Mouse (Mus musculus) hindbrain, embryonic 15.5 days (tissue): ENCODE measurements around the gene Trim54. TPM values are rescaled to one million over a fixed set of nuclear protein-coding genes. Genes with fewer than 3 reads are reported as not detected.
A peak's percentile ranks its signal among the peaks of the same experiment; 100 is the strongest.

ENCODE experiments used
- ATAC-seq: fragments of 200-750 bp; cut with Nextera tagmentation; 2 replicates; pipeline ENCODE4 v1.8.0; 2017; ENCODE audit warnings: low read depth, moderate number of reproducible peaks, moderate TSS enrichment; ENCODE audit not compliant: low FRiP score
- H3K27ac ChIP-seq: fragments of 300-500 bp; sonication (generic); replicated peaks from 2 replicates; pipeline ENCODE4 v1.5.1; 2015; ENCODE audit warnings: mild to moderate bottlenecking, inconsistent platforms
- H3K27me3 ChIP-seq: fragments of 300-500 bp; sonication (generic); 2 replicates; pipeline ENCODE4 v1.6.1; 2015; ENCODE audit warnings: control low read depth, inconsistent platforms
- H3K36me3 ChIP-seq: fragments of 300-500 bp; sonication (generic); 2 replicates; pipeline ENCODE4 v1.6.1; 2015; ENCODE audit warnings: control low read depth, inconsistent platforms
- H3K4me1 ChIP-seq: fragments of 300-500 bp; sonication (generic); replicated peaks from 2 replicates; pipeline ENCODE4 v1.6.1; 2015; ENCODE audit warnings: control low read depth, inconsistent platforms
- H3K4me2 ChIP-seq: fragments of 300-500 bp; sonication (generic); 2 replicates; pipeline ENCODE4 v1.6.1; 2015; ENCODE audit warnings: moderate library complexity, mild to moderate bottlenecking, inconsistent platforms
- H3K4me3 ChIP-seq: fragments of 300-500 bp; sonication (generic); 2 replicates; pipeline ENCODE4 v1.5.1; 2015; ENCODE audit warnings: mild to moderate bottlenecking, inconsistent platforms
- H3K9ac ChIP-seq: fragments of 300-500 bp; sonication (generic); 2 replicates; pipeline ENCODE4 v1.6.1; 2015; ENCODE audit warnings: inconsistent platforms
- H3K9me3 ChIP-seq: fragments of 300-500 bp; sonication (generic); 2 replicates; pipeline ENCODE4 v1.6.1; 2016; ENCODE audit warnings: control low read depth, inconsistent platforms
- WGBS: fragments of 180-500 bp; shearing (Covaris S2); methylation state at CpG from one replicate; pipeline ENCODE4 v1.1.7; 2015; 5-methylcytosine and 5-hydroxymethylcytosine counted together
- polyA plus RNA-seq: library from polyadenylated mRNA; unstranded; fragments of >200 nt; fragmentation: Nextera tagmentation; extraction: Ambion mirVana; gene quantifications from 2 replicates; pipeline ENCODE4 v1.2.1, GENCODE M21; 2015

The Trim54 gene
- polyA plus RNA-seq, 1 experiment from 2014 or later: not detected

DNA sequence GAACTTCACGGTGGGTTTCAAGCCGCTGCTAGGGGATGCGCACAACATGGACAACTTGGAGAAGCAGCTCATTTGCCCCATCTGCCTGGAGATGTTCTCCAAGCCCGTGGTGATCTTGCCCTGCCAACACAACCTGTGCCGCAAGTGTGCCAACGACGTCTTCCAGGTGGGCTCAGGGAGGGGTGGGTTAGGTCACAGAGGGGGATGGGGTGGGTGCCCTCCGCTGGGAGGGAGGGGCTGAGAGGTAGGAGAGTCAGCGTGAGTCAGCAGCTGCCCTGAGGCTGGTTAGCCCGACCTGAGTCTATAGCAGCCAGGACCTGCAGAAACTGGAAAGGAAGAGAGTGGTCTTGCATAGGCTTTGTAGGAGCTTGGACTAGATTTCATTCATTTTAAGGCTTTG, 400 bp downstream of the Trim54 start:
- Histone ChIP-seq H3K4me1 (no peaks in the 10 kb centered on the region), H3K27ac (no peak overlapping the region), H3K27me3 (no peaks in the 10 kb centered on the region), H3K9me3 (no peaks in the 10 kb centered on the region), H3K4me3 (no peak overlapping the region), H3K9ac (no peak overlapping the region), H3K36me3 (no peaks in the 10 kb centered on the region), H3K4me2 (no peak overlapping the region)
- no peak for ATAC-seq
- 31% methylated on average over 10 of the region's 10 CpGs for WGBS

DNA sequence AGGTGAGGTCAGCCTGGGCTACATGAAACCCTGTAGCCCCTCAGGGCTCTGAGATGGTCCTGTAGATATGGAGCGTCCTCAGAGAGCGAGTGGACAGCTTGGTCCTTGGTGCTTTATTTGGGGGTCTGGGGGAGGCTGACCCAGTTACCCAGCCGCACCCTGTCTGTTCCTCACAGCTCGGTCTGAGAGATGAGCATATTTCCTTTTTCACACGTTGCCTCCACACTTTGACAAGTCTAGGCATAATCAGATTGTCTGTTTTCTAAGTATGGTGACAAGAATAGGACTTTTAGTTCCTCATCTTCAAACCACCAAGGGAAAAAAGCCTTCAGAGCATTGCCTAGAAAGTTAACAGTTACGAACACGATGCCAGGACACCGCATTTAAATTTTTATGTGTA, 4.6 kb downstream of the Trim54 start:
- no peak for ATAC-seq
- Histone ChIP-seq H3K4me3 (no peak overlapping the region), H3K9ac (no peak overlapping the region), H3K9me3 (no peaks in the 10 kb centered on the region), H3K27me3 (no peaks in the 10 kb centered on the region), H3K4me2 (no peak overlapping the region), H3K36me3 (no peaks in the 10 kb centered on the region), H3K4me1 (no peaks in the 10 kb centered on the region), H3K27ac (no peak overlapping the region)
- 87% methylated on average over 8 of the region's 8 CpGs for WGBS

GRCm38 (mm10) chr5:31123481-31123880, 7.0 kb downstream of the Trim54 start:
- Histone ChIP-seq H3K4me2 (no peak overlapping the region), H3K36me3 (no peaks in the 10 kb centered on the region), H3K4me3 (no peak overlapping the region), H3K9me3 (no peaks in the 10 kb centered on the region), H3K27ac (no peak overlapping the region), H3K9ac (no peak overlapping the region), H3K27me3 (no peaks in the 10 kb centered on the region), H3K4me1 (no peaks in the 10 kb centered on the region)
- no peak for ATAC-seq
- 45% methylated on average over 2 of the region's 2 CpGs for WGBS

- Histone ChIP-seq H3K4me1 (no peaks in the 10 kb centered on the region), H3K27ac (no peak overlapping the region), H3K4me3 (no peak overlapping the region), H3K27me3 (no peaks in the 10 kb centered on the region), H3K36me3 (no peaks in the 10 kb centered on the region), H3K9me3 (no peaks in the 10 kb centered on the region), H3K9ac (no peak overlapping the region), H3K4me2 (no peak overlapping the region)
- ATAC-seq: no peak
- 39% methylated on average over 5 of the region's 5 CpGs for WGBS
Measured at GRCm38 (mm10) chr5:31126050-31126449, 9.5 kb downstream of the Trim54 start.

DNA sequence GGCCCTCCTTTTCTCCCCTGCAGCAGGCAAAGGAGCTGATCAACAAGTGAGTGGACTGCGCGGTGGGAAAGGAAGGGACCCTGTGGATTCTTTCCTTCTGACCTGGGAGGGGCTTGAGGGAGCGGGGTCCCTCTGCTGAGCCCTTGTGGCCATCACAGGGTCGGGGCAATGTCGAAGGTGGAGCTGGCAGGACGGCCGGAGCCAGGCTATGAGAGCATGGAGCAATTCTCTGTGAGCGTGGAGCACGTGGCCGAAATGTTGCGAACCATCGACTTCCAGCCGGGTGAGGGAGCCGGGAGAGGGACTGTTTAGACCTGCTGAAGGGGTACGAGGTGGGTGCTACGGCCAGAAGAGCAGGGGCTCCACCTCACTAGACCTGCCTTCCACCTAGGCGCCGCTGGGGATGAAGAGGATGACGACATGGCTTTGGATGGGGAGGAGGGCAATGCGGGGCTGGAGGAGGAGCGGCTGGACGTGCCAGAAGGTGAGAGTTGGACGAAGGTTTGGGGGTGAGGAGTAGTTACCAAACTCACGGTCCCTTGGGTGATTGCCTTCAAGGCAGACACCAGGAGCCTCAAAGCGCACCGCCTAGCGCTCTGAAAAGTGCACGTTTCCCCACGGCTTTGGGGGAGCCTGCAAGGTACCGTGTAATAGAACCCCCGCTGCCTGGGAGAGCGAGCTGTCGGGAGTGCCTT, 20.4 kb downstream of the Trim54 start:
- H3K27ac ChIP-seq: no peak overlapping the region
- no peaks in the 10 kb centered on the region for H3K9me3 ChIP-seq
- peak overlapping the region; percentile 39 for H3K4me3 ChIP-seq
- H3K4me1 ChIP-seq: peaks cover 25% of the 10 kb centered on the region
- no peak for ATAC-seq
- H3K4me2 ChIP-seq: peak overlapping the region; percentile 61
- WGBS: 2% methylated on average over 33 of the region's 33 CpGs
- H3K27me3 ChIP-seq: peaks cover 62% of the 10 kb centered on the region
- no peak overlapping the region for H3K9ac ChIP-seq
- 0 out of 2 replicates have a peak, but pooled peaks cover 7% of the 10 kb centered on the region for H3K36me3 ChIP-seq

GRCm38 (mm10) chr5:31137658-31138057, 21.1 kb downstream of the Trim54 start:
- peaks cover 25% of the 10 kb centered on the region for H3K4me1 ChIP-seq
- ATAC-seq: no peak
- peak overlapping the region; percentile 61 for H3K4me2 ChIP-seq
- WGBS: 1% methylated on average over 13 of the region's 13 CpGs
- H3K9ac ChIP-seq: peak overlapping the region; percentile 17; the same call in 1 of the 2 replicates
- H3K27me3 ChIP-seq: peaks cover 62% of the 10 kb centered on the region
- peak overlapping the region; percentile 39 for H3K4me3 ChIP-seq
- no peaks in the 10 kb centered on the region for H3K9me3 ChIP-seq
- H3K36me3 ChIP-seq: 0 out of 2 replicates have a peak, but pooled peaks cover 7% of the 10 kb centered on the region
- H3K27ac ChIP-seq: no peak overlapping the region

DNA sequence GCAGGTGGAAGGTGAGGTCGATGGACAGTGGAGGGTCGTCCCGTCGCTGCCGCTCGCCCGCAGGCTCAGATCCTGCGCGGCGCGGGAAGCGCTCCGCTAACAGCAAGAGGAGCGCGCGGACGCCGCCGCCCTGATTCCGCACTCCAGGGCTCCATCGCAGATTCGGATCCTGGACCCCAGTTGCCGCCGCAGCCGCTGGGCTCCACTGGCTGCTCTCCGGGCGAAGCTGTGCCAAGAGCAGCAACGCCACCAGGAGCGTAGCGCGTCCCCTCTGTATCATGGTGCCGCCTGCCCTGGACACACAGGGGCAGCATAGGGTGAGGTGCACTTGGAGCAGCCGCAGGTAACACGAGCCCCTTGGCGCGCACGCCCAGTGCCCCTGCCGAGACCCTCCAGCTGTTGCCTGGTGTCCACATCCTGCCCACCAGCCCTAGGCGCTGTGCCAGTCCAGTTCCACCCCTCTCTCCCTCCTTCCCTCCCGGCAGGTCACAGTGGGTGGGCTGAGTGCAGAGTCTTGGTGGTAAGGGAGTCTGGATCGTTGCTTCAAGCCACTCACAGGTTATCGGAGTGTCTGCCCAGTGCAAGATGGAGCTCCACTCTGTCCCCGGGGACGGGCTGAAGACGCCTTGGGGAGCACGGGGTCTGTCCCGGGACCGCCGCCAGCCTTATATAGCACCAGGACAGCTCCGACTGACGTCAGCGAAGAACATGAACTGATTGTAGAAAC, 21.9 kb downstream of the Trim54 start, which contains the start of gene Ucn:
Gene Ucn, minus strand, starts transcription at position 589 of the 727 bp plus-strand sequence.
- peaks cover 25% of the 10 kb centered on the region for H3K4me1 ChIP-seq
- H3K4me2 ChIP-seq: peak within 1 kb of the TSS; percentile 61
- ATAC-seq: 0 out of 2 replicates have a peak, but pooled peaks have one; percentile 20
- 2% methylated on average over 49 of the region's 52 CpGs for WGBS
- H3K36me3 ChIP-seq: 0 out of 2 replicates have a peak, but pooled peaks cover 7% of the 10 kb centered on the region
- peak within 1 kb of the TSS; percentile 39 for H3K4me3 ChIP-seq
- H3K27ac ChIP-seq: no peak within 1 kb of the TSS
- no peaks in the 10 kb centered on the region for H3K9me3 ChIP-seq
- peak within 1 kb of the TSS; percentile 17 for H3K9ac ChIP-seq
- peaks cover 62% of the 10 kb centered on the region for H3K27me3 ChIP-seq

GRCm38 (mm10) chr5:31138968-31139425, 22.5 kb downstream of the Trim54 start:
- 0 out of 2 replicates have a peak, but pooled peaks have one; percentile 24 for ATAC-seq
- H3K4me2 ChIP-seq: peak overlapping the region; percentile 61; the same call in 1 of the 2 replicates
- H3K36me3 ChIP-seq: peaks cover 9% of the 10 kb centered on the region; the same call in 1 of the 2 replicates
- H3K27me3 ChIP-seq: peaks cover 58% of the 10 kb centered on the region
- peak overlapping the region; percentile 39; the same call in 1 of the 2 replicates for H3K4me3 ChIP-seq
- no peak overlapping the region for H3K9ac ChIP-seq
- H3K9me3 ChIP-seq: no peaks in the 10 kb centered on the region
- no peak overlapping the region for H3K27ac ChIP-seq
- 14% methylated on average over 9 of the region's 9 CpGs for WGBS
- H3K4me1 ChIP-seq: peaks cover 25% of the 10 kb centered on the region

DNA sequence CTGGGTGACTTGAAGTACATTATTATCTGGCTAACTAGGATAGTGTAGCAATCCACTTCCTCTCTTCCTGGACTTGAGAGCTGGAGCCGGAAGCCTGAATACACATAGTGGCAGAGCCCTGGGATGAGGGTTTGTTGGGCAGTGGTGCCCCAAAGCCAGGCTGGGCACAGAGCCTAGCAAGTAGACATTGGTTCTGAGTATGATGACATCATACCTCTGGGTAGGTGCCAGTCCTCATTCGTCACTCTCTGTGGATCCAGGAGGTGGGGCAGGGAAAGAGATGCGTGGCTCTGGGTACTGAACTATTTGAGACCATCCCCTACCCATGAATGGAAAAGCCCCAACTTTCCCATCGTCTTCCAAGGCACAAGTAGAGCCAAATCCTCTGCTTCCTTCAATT, 33.3 kb downstream of the Trim54 start:
- WGBS: 92% methylated on average over 4 of the region's 4 CpGs
- H3K9me3 ChIP-seq: no peaks in the 10 kb centered on the region
- H3K4me1 ChIP-seq: peaks cover 12% of the 10 kb centered on the region
- no peak overlapping the region for H3K4me3 ChIP-seq
- H3K36me3 ChIP-seq: no peaks in the 10 kb centered on the region
- H3K27me3 ChIP-seq: no peaks in the 10 kb centered on the region
- H3K9ac ChIP-seq: no peak overlapping the region
- ATAC-seq: no peak
- H3K27ac ChIP-seq: no peak overlapping the region
- no peak overlapping the region for H3K4me2 ChIP-seq

DNA sequence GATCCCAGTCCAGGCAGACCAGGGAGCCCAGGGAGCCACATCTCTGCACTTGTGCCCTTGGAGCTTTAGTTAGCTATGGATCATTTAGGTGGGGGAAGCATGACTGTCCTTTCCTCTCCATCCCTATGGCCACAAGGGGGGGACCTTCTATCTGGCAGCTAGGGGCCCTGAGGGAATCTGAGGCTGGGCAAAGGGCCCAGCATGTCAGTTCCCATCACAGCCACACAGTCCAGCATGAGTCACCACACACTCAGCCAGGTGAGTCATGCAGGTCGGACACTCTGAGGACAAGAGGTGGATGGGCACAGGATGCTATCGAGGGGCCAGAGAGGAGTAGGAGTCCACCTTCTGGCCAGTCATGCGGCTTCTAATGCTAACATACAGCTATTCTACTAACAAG, 35.2 kb downstream of the Trim54 start:
- no peak for ATAC-seq
- H3K4me3 ChIP-seq: no peak overlapping the region
- 95% methylated on average over 3 of the region's 3 CpGs for WGBS

DNA sequence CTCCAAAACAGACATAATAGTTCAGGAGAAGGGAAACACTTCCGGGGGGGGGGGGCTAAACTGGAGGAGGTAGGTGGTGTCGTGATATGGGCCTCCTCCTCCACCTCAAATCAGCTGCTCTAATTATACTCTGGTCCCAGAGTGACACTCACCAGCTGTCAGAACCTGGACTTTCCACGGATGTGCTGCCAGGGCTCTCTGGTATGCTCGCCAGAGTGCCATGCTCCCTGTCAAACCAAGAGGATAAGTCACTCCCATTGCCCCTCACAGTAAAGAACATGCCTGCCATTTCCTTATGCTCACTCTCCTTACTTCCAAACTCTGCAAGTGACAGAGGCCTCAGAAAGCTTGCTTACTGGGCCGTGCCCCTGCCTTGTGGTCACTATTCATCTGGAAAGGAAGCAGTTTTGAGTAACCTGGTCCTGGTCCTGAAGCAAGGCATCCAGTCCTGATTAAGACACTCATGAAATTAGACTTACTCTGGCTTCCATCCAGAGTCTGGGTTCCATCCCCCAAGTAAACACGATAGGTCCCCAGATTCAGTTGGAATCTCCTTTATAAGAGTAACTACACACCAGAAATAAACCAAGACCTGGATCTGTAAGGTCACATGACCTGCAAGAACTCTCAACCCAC, 37.1 kb downstream of the Trim54 start:
- Histone ChIP-seq H3K36me3 (peaks cover 26% of the 10 kb centered on the region), H3K9me3 (no peaks in the 10 kb centered on the region), H3K4me1 (peaks cover 16% of the 10 kb centered on the region), H3K4me3 (peak overlapping the region; percentile 68), H3K27ac (peak overlapping the region; percentile 70), H3K4me2 (peak overlapping the region; percentile 66), H3K27me3 (no peaks in the 10 kb centered on the region), H3K9ac (peak overlapping the region; percentile 70)
- WGBS: 45% methylated on average over 6 of the region's 6 CpGs
- ATAC-seq: peak; percentile 48

More for the DNA sequence above, 35.2 kb downstream of the Trim54 start:
- Histone ChIP-seq H3K9me3 (no peaks in the 10 kb centered on the region), H3K27ac (no peak overlapping the region), H3K4me2 (no peak overlapping the region), H3K27me3 (no peaks in the 10 kb centered on the region), H3K4me1 (peaks cover 16% of the 10 kb centered on the region), H3K9ac (no peak overlapping the region), H3K36me3 (peaks cover 7% of the 10 kb centered on the region)
